In the genomic region with DNA sequence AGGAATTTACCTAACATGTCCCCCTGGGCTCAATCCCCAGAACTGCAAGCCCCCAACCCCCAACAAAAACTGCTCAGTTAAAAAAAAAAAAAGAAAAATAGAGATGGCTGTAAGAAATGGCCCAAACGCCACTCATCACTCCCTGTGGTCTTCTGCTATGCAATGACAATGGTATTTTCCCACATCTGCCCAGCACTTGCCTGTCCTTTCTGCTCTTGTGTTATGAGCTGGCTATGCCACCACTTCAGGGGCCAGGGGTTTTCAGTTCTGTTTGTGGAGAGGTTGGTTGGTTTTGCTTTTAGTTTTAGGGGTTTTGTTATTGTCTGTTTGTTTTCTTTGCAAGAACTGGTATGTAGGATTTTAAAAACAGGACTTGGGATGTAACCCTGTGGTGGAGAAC, we compare ENCODE assay signal across 20 mouse cellular contexts. TPM values are rescaled to one million over a fixed set of nuclear protein-coding genes. Genes with fewer than 3 reads are reported as not detected.
"Had no signal": no experiment of that assay in that cellular context is flagged by ENCODE, and none has a peak within 500 bp of the region (broad histone marks: within the 10 kb centered on the region; RNA-seq: fewer than 3 reads in every experiment).

No protein-coding gene starts in this region.

- H3K36me3 ChIP-seq: lung, embryonic 15.5 days; midbrain, embryonic 12.5 days; midbrain, embryonic 15.5 days; neural tube, embryonic 12.5 days had no signal

- DNase-seq: liver, postnatal 0 days; lung, adult 2 months; lung, postnatal 14 days; lung, postnatal 36 days; retina, postnatal 1 day; right cerebral cortex, adult 18-20 months; right cerebral cortex, postnatal 25 days; right cerebral cortex, postnatal 4 days; spleen, adult 18-20 months; thymus, adult 18-20 months; thymus, postnatal 14 days; thymus, postnatal 36 days had no signal

- H3K4me2 ChIP-seq: lung, embryonic 15.5 days; midbrain, embryonic 12.5 days; midbrain, embryonic 15.5 days; neural tube, embryonic 12.5 days had no signal

- H3K4me1 ChIP-seq: lung, embryonic 15.5 days; neural tube, embryonic 12.5 days had no signal

- H3K9ac ChIP-seq: liver, postnatal 0 days; lung, embryonic 15.5 days; midbrain, embryonic 12.5 days; midbrain, embryonic 15.5 days; neural tube, embryonic 12.5 days had no signal

- H3K4me3 ChIP-seq: lung, embryonic 15.5 days; megakaryocyte, embryonic 14.5 days; midbrain, embryonic 12.5 days; midbrain, embryonic 15.5 days; neural tube, embryonic 12.5 days had no signal

- H3K9me3 ChIP-seq: lung, embryonic 15.5 days; midbrain, embryonic 12.5 days; midbrain, embryonic 15.5 days; neural tube, embryonic 12.5 days had no signal

- H3K27me3 ChIP-seq: lung, embryonic 15.5 days; megakaryocyte, embryonic 14.5 days; midbrain, embryonic 12.5 days; midbrain, embryonic 15.5 days; neural tube, embryonic 12.5 days had no signal

- H3K27ac ChIP-seq: lung, embryonic 15.5 days; macrophage; midbrain, embryonic 12.5 days; midbrain, embryonic 15.5 days; neural tube, embryonic 12.5 days had no signal

RNA-seq across cellular contexts. Expression of a gene that starts 13.4 kb away (rescaled TPM):
- total RNA-seq: monocyte, adult 5-6 weeks; neutrophil, adult 5-6 weeks had no signal
